Mouse (Mus musculus) bone marrow, adult 2 months (tissue): ENCODE data around the gene Zfp992. TPM values are rescaled to one million over a fixed set of nuclear protein-coding genes. Genes with fewer than 3 reads are reported as not detected.
"Not testable (repeated sequence)": the region's sequence is repeated elsewhere in the genome, so short reads cannot be mapped to it uniquely, and the experiment has no call there.

Experiments used
- H3K27ac ChIP-seq: fragments of 200-500 bp; 2 replicates; pipeline ENCODE4 v1.5.1; 2012; ENCODE audit warnings: low read depth, mild to moderate bottlenecking, control low read depth, inconsistent platforms, low read length; ENCODE audit not compliant: control insufficient read depth, poor library complexity, insufficient read depth
- H3K4me1 ChIP-seq: fragments of 200-500 bp; 2 replicates; pipeline ENCODE4 v1.6.1; 2011; ENCODE audit warnings: low read length; ENCODE audit not compliant: control insufficient read depth, insufficient read depth
- H3K4me3 ChIP-seq: fragments of 200-500 bp; replicated peaks from 2 replicates; pipeline ENCODE3; 2011; ENCODE audit warnings: mild to moderate bottlenecking, low read depth, low read length, control low read depth; ENCODE audit not compliant: control insufficient read depth
- CTCF ChIP-seq: fragments of 200-500 bp; IDR thresholded peaks from 2 replicates; pipeline ENCODE4 v1.5.1; 2011; ENCODE audit warnings: low read length, control low read depth; ENCODE audit not compliant: control insufficient read depth, insufficient read depth
- POLR2A ChIP-seq: fragments of 200-500 bp; IDR thresholded peaks from 2 replicates; pipeline ENCODE4 v1.6.1; 2011; ENCODE audit warnings: low read depth, mild to moderate bottlenecking, control low read depth, low read length, borderline replicate concordance; ENCODE audit not compliant: control insufficient read depth
- WGBS: fragments of 180-500 bp; shearing (Covaris S2); methylation state at CpG from one replicate; pipeline ENCODE4 v1.1.7; 2018; 5-methylcytosine and 5-hydroxymethylcytosine counted together
- polyA plus RNA-seq: library from polyadenylated mRNA; stranded (reverse); fragments of >200 nt; gene quantifications from 2 replicates; pipeline ENCODE4 v1.2.4, GENCODE M21; 2011; ENCODE audit warnings: low replicate concordance; ENCODE audit not compliant: missing spikeins, insufficient read depth, insufficient read length

Gene Zfp992
- polyA plus RNA-seq, 1 experiment = 10.0 TPM

- 46% methylated on average over 1 of the region's 1 CpGs for WGBS
- no peak overlapping the region for H3K27ac ChIP-seq
- H3K4me1 ChIP-seq = no peaks in the 10 kb centered on the region
- no peak for TF ChIP-seq POLR2A
- no peak for TF ChIP-seq CTCF
- no peak overlapping the region for H3K4me3 ChIP-seq
Observed at GRCm38 (mm10) chr4:146492851-146493250, 44.0 kb downstream of the Zfp992 start.

DNA sequence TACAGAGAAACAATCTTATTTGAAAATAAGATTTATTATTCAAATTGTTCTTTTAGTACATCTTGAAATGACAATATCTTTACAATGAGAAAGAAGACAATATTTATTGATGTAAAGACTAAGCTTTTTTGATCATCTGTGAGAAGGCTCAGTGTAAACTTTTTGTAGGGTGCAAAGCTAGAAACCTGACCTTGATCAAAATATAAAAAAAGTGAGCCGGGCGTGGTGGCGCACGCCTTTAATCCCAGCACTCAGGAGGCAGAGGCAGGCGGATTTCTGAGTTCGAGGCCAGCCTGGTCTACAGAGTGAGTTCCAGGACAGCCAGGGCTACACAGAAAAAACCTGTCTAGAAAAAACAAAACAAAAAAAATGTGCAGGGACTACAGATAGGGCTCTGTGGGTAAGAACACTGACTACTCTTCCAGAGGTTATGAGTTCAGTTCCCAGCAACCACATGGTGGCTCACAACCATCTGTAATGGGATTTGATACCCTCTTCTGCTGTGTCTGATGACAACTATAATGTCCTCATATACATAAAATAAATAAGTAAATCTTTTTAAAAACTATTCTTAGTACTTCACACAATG is 44.6 kb downstream of the Zfp992 start:
- WGBS = 77% methylated on average over 6 of the region's 6 CpGs
- H3K4me1 ChIP-seq, H3K4me3 ChIP-seq, H3K27ac ChIP-seq: not testable (repeated sequence)

- Histone ChIP-seq H3K4me1 (no peaks in the 10 kb centered on the region), H3K27ac (no peak overlapping the region), H3K4me3 (no peak overlapping the region)
- 63% methylated on average over 4 of the region's 4 CpGs for WGBS
- TF ChIP-seq POLR2A = no peak
- no peak for TF ChIP-seq CTCF
Observed at GRCm38 (mm10) chr4:146494980-146495379, 46.2 kb downstream of the Zfp992 start.

DNA sequence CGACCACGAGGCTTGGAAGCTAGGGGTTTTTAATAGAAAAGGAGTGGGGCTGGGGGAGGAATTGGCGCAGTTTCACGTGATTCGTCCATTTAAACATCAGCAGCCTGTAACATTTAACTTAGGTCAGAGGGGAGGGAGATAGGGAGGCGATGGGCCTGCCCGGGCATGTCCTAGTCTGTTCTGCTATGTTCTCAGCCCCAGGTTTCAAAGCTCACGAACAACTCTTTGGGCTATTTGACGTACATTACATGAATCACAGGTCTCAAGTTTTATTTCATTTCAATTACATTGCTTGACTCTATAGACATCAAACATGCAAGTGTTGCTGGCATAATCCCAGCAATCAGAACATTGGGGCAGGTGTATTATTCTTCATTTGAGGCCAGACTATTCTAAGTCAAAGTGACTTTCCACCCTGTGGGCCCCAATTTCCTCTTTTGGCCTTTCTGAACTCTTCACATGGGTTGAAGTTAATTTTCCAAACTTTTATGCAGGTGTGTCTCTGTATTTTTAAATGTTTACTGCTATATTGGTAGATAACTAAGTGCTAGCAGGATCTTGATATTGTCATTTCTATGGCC is 49.0 kb downstream of the Zfp992 start:
- H3K4me3 ChIP-seq, H3K27ac ChIP-seq, H3K4me1 ChIP-seq: not testable (repeated sequence)
- 70% methylated on average over 9 of the region's 9 CpGs for WGBS

DNA sequence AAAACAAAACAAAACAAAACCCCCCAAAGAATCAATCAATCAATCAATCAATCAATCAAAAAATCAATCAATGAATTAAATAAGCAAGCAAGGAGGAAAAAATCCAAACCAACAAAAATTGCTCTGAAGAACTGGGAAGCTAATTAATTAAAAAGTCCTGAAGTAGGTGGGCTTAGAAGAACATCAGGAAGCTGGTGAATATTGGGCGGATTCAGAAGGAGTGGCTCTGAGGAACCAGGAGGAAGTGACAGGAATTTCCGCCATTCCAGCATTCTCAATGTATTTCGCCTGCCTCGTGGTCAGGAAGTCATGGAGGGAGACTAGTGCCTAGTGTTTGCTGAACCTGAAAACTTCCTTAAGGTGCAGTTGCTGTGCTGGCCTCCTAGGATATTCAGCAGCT is 52.9 kb downstream of the Zfp992 start, which contains the start of gene Zfp981:
Gene Zfp981 (plus strand): TSS at position 301 of the 400 bp plus-strand sequence.
- H3K27ac ChIP-seq, H3K4me3 ChIP-seq, H3K4me1 ChIP-seq: not testable (repeated sequence)
- 86% methylated on average over 4 of the region's 4 CpGs for WGBS

DNA sequence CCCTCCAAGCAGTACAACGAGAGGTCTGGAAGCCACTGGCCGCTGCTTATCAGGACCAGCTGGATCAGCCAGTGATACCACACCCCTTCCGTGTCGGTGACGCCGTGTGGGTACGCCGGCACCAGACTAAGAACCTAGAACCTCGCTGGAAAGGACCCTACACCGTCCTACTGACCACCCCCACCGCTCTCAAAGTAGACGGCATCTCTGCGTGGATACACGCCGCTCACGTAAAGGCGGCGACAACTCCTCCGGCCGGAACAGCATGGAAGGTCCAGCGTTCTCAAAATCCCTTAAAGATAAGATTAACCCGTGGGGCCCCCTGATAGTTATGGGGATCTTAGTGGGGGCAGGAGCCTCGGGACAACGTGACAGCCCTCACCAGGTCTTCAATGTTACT is 60.2 kb downstream of the Zfp992 start:
- not testable (repeated sequence) for H3K4me1 ChIP-seq, H3K4me3 ChIP-seq, H3K27ac ChIP-seq
- WGBS = 94% methylated on average over 22 of the region's 24 CpGs

DNA sequence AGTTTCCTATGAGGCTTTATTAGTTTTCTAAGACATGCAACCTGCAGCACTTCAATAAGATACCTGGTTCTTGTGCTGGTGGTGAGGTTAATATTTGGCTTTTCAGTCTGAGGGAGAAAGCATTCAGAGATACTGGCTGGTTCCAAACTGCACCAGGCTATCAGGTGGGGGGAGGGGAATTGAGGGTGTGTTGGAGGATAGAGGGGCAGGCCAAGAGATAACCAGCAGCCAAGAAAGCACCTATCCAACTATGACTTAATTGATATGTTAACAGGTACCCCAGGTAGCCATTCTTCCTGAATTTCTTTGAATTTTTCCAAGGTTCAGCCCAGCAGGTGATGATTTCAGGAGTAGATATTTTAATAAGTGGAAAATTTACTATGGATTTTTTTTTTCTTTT is 63.0 kb downstream of the Zfp992 start:
- H3K4me1 ChIP-seq = not testable (repeated sequence)

DNA sequence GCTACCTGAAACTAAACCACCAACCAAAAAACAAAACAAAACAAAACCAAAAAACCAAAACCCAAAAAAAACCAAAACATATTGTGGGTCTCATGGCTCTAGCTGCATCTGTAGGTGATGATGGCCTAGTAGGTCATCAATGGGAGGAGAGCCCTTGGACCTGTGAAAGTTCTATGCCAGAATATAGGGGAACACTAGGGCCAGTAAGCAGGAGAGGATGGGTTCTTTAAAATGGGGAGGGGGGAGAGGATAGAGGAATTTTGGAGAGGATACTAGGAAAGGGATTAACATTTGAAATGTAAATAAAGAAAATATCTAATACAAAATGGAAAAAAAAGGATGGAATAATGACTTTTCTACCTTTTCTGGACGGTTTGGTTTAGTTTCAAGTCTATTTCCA is 67.7 kb downstream of the Zfp992 start:
- Histone ChIP-seq H3K4me1 (no peaks in the 10 kb centered on the region), H3K27ac (no peak overlapping the region), H3K4me3 (no peak overlapping the region)
- 42% methylated on average over 1 of the region's 1 CpGs for WGBS
- TF ChIP-seq POLR2A = no peak
- no peak for TF ChIP-seq CTCF

More for the DNA sequence above, 63.0 kb downstream of the Zfp992 start:
- H3K27ac ChIP-seq, H3K4me3 ChIP-seq: not testable (repeated sequence)

- WGBS = 51% methylated on average over 2 of the region's 2 CpGs
- not testable (repeated sequence) for H3K4me1 ChIP-seq, H3K27ac ChIP-seq, H3K4me3 ChIP-seq
Observed at GRCm38 (mm10) chr4:146517150-146517549, 68.3 kb downstream of the Zfp992 start.

Other genes with a start within 250 kb of the Zfp992 start
- gene Zfp981, start 53.0 kb downstream of the Zfp992 start, polyA plus RNA-seq = 26.1 TPM in 1 of 2 replicates, not detected in the other
- 13.7 TPM in 1 of 2 replicates, not detected in the other for gene Zfp993, start 161.9 kb downstream of the Zfp992 start, polyA plus RNA-seq